Mouse (Mus musculus) stomach, embryonic 14.5 days (tissue): ENCODE data around the gene Ifi27. TPM values are rescaled to one million over a fixed set of nuclear protein-coding genes. Genes with fewer than 3 reads are reported as not detected.

Experiments
- ATAC-seq: fragments of 200-750 bp; cut with Nextera tagmentation; 2 replicates; pipeline ENCODE4 v1.8.0; 2017; ENCODE audit warnings: low read depth, moderate TSS enrichment; ENCODE audit not compliant: insufficient number of reproducible peaks, insufficient read depth, low FRiP score
- H3K27ac ChIP-seq: fragments of 300-500 bp; sonication (generic); 2 replicates; pipeline ENCODE4 v1.5.1; 2014; ENCODE audit warnings: mild to moderate bottlenecking, low read length, moderate library complexity, mixed read lengths
- H3K27me3 ChIP-seq: fragments of 300-500 bp; sonication (generic); 2 replicates; pipeline ENCODE4 v1.6.1; 2014; ENCODE audit warnings: low read length, control low read depth, mixed read lengths; ENCODE audit not compliant: control insufficient read depth, insufficient read depth
- H3K36me3 ChIP-seq: fragments of 300-500 bp; sonication (generic); 2 replicates; pipeline ENCODE4 v1.6.1; 2014; ENCODE audit warnings: mild to moderate bottlenecking, control low read depth, low read length, moderate library complexity, mixed read lengths; ENCODE audit not compliant: control insufficient read depth, insufficient read depth
- H3K4me1 ChIP-seq: fragments of 300-500 bp; sonication (generic); 2 replicates; pipeline ENCODE4 v1.6.1; 2014; ENCODE audit warnings: low read length, control low read depth, mixed read lengths; ENCODE audit not compliant: control insufficient read depth, insufficient read depth
- H3K4me2 ChIP-seq: fragments of 300-500 bp; sonication (generic); replicated peaks from 2 replicates; pipeline ENCODE4 v1.6.1; 2014; ENCODE audit warnings: low read depth, low read length, control low read depth
- H3K4me3 ChIP-seq: fragments of 300-500 bp; sonication (generic); 2 replicates; pipeline ENCODE4 v1.5.1; 2014; ENCODE audit warnings: low read depth, low read length, control low read depth
- H3K9ac ChIP-seq: fragments of 300-500 bp; sonication (generic); replicated peaks from 2 replicates; pipeline ENCODE4 v1.6.1; 2014; ENCODE audit warnings: low read depth, mild to moderate bottlenecking, control low read depth, low read length, moderate library complexity, mixed read lengths
- H3K9me3 ChIP-seq: fragments of 300-500 bp; sonication (generic); 2 replicates; pipeline ENCODE4 v1.6.1; 2016; ENCODE audit warnings: low read depth, low read length, control low read depth; ENCODE audit not compliant: control insufficient read depth
- WGBS: fragments of 180-500 bp; shearing (Covaris S2); extraction: QIAGEN DNeasy Blood & Tissue Kit; methylation state at CpG from one replicate; pipeline ENCODE4 v1.1.7; 2014; 5-methylcytosine and 5-hydroxymethylcytosine counted together
- polyA plus RNA-seq: library from polyadenylated mRNA; unstranded; fragments of >200 nt; fragmentation: Nextera tagmentation; extraction: Ambion mirVana; gene quantifications from 2 replicates; pipeline ENCODE4 v1.2.1, GENCODE M21; 2014

Gene Ifi27
- polyA plus RNA-seq, 1 experiment from 2014 or later: 55.7 TPM

DNA sequence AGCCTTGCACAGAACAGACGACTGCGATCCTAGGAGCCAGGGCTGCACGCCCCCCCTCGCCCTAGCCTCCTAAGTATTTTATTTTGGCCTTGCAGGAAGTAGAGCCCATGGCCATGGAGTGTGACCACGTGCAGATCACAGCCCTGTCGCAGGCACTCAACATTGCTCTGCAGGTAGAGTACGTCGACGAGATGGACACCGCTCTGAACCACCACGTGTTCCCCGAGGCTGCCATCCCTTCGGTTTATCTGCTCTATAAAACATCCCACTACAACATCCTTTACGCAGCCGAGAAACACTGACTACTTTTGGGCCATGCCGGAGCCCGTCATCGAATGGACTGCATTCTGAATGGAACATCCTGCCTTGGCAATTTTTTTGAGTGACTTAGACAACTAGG, 29.9 kb upstream of the Ifi27 start:
- Histone ChIP-seq H3K9ac (no peak overlapping the region), H3K4me2 (no peak overlapping the region), H3K27me3 (no peaks in the 10 kb centered on the region), H3K4me1 (no peaks in the 10 kb centered on the region), H3K27ac (no peak overlapping the region), H3K4me3 (no peak overlapping the region), H3K36me3 (peaks cover 38% of the 10 kb centered on the region), H3K9me3 (no peaks in the 10 kb centered on the region)
- no peak for ATAC-seq
- WGBS: 89% methylated on average over 18 of the region's 18 CpGs

GRCm38 (mm10) chr12:103407720-103408119, 26.3 kb upstream of the Ifi27 start, which contains the start of gene 9330161L09Rik:
9330161L09Rik (minus strand) TSS chr12:103407820.
- Histone ChIP-seq H3K36me3 (peaks cover 64% of the 10 kb centered on the region), H3K27me3 (no peaks in the 10 kb centered on the region)
- 95% methylated on average over 4 of the region's 4 CpGs for WGBS

DNA sequence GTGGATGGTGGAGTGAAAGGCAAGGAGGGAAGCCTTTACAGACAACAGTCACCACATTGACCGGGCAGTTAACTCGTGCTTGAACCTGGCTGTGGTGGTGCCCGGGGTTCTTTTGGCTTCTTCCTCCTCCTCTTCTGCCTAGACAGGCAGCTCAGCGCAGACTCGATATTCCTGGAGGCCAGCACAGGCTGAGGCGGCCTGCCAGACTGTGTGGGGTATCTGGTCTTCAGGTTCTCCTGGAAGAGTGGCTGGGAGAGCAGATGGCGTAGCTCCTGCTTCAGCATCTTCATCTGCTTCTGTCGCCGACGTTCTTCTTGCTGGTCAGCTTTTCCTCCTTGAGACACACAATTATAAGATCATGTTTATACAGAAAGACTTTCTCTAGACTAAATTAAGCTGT, 25.9 kb upstream of the Ifi27 start:
- 87% methylated on average over 10 of the region's 10 CpGs for WGBS
- no peak overlapping the region for H3K4me3 ChIP-seq
- H3K36me3 ChIP-seq: peaks cover 68% of the 10 kb centered on the region
- no peaks in the 10 kb centered on the region for H3K9me3 ChIP-seq
- no peaks in the 10 kb centered on the region for H3K4me1 ChIP-seq
- H3K27ac ChIP-seq: no peak overlapping the region
- H3K27me3 ChIP-seq: no peaks in the 10 kb centered on the region
- no peak overlapping the region for H3K9ac ChIP-seq
- no peak overlapping the region for H3K4me2 ChIP-seq
- ATAC-seq: no peak

More at GRCm38 (mm10) chr12:103407720-103408119, 26.3 kb upstream of the Ifi27 start, which contains the start of gene 9330161L09Rik:
- no peaks in the 10 kb centered on the region for H3K9me3 ChIP-seq
- no peak within 1 kb of the TSS for H3K9ac ChIP-seq
- ATAC-seq: no peak
- no peaks in the 10 kb centered on the region for H3K4me1 ChIP-seq
- no peak within 1 kb of the TSS for H3K4me3 ChIP-seq
- no peak within 1 kb of the TSS for H3K4me2 ChIP-seq
- no peak within 1 kb of the TSS for H3K27ac ChIP-seq

DNA sequence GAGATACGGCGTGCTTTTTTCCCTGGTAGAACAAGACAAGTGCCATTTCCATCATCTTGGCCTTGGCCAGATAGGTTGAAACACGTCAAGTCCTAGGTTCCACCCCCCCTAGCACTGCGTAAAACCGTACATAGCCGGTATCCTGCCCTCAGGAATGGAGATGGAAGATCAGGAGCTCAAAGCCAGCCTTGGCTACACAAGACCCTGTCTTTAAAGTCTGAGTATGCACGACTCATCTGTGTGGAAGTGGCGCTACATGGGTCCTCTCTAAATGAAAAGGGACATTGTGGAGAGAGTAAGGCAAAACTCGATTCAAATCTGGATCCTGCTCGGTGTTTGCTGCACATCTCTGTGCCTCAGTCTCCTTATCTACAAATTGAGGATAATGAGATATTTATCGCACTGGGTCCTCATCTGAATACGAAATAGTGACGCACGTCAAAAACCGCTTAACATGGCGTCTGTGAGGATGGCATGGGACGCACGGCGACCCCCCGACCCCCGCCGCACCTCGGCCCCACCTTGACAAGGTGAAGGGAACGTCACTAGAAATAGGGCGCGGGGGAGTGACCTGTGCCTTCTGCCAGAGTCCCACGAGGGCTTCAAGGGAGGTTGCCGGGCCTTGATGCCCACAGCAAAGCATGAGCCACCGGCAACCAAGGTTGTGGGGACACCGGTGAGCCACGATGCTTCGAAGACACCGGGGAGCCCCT, 8.8 kb upstream of the Ifi27 start:
- peak overlapping the region; percentile 74 for H3K9ac ChIP-seq
- H3K36me3 ChIP-seq: peaks cover 9% of the 10 kb centered on the region
- 7% methylated on average over 33 of the region's 33 CpGs for WGBS
- H3K4me3 ChIP-seq: peak overlapping the region; percentile 95
- ATAC-seq: no peak
- H3K4me2 ChIP-seq: peak overlapping the region; percentile 91
- no peak overlapping the region for H3K27ac ChIP-seq
- no peaks in the 10 kb centered on the region for H3K27me3 ChIP-seq
- no peaks in the 10 kb centered on the region for H3K9me3 ChIP-seq
- H3K4me1 ChIP-seq: peaks cover 19% of the 10 kb centered on the region

DNA sequence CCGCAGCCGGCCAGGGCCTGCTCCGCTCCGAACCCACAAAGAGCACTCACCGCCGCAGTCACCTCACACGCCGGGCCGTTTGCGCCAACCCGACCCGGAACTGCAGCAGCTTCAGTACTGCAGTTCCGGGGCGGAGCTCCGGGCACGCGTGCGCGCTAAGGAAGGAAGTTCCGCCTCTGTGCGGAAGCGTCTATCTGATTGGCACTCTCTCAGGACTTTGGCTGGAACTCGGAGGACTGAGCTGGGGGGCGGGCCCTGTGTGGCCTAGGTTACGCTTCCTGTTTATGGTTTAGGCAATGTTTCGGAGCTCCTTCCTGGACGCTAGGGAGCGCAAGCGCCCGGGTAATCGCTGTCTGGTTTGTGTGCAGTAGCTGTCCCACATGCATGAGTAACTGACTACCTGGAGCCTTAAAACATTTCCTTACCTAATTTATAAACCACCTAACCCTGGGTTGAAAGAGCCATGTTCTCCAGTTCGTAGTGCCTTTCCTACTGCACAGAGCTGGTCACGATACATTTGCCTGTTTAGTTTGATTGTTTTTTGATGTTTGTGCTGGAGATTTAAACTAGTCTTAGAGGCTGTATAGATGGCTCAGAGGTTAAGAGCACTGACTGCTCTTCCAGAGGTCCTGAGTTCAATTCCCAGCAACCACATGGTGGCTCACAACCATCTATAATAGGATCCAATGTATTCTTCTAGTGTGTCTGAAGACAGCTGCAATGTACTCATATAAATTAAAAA, 8.1 kb upstream of the Ifi27 start, which contains the start of gene Ddx24:
Ddx24 (minus strand) TSS at position 102 of the 742 bp plus-strand sequence.
- no peaks in the 10 kb centered on the region for H3K27me3 ChIP-seq
- peak; percentile 100 for ATAC-seq
- H3K9ac ChIP-seq: peak within 1 kb of the TSS; percentile 74
- peak within 1 kb of the TSS; percentile 91 for H3K4me2 ChIP-seq
- H3K4me1 ChIP-seq: peaks cover 19% of the 10 kb centered on the region
- H3K36me3 ChIP-seq: peaks cover 9% of the 10 kb centered on the region
- peak within 1 kb of the TSS; percentile 95 for H3K4me3 ChIP-seq
- H3K27ac ChIP-seq: no peak within 1 kb of the TSS
- under 1% methylated on average over 33 of the region's 33 CpGs for WGBS
- H3K9me3 ChIP-seq: no peaks in the 10 kb centered on the region

- no peak overlapping the region for H3K27ac ChIP-seq
- H3K9me3 ChIP-seq: no peaks in the 10 kb centered on the region
- H3K9ac ChIP-seq: no peak overlapping the region
- WGBS: 91% methylated on average over 7 of the region's 7 CpGs
- H3K27me3 ChIP-seq: no peaks in the 10 kb centered on the region
- H3K36me3 ChIP-seq: peaks cover 9% of the 10 kb centered on the region
- H3K4me1 ChIP-seq: peaks cover 18% of the 10 kb centered on the region
- H3K4me2 ChIP-seq: no peak overlapping the region
- no peak for ATAC-seq
- H3K4me3 ChIP-seq: no peak overlapping the region
These were observed 7.3 kb upstream of the Ifi27 start for GRCm38 (mm10) chr12:103426710-103427109.

DNA sequence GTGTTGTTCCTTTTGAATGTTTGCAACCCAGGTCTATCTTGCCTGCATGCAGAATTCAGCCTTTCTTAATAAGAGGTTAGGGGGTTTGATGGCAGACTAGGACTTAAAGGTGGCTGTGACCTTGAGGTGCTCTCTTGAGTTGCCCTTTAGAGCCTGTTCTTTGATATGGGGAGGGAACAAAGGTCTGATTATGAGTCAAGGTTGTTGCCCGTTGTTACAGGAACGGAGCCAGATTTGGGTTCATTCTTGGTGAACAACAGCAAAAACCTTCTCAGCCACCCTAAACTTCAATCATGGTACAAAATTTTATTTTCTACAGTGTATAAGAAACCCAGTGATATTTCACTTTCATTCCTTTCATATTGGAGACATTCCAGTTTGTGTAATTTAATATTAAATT, 581 bp upstream of the Ifi27 start:
- H3K4me3 ChIP-seq: no peak overlapping the region
- H3K36me3 ChIP-seq: no peaks in the 10 kb centered on the region
- peak overlapping the region; percentile 67; the same call in 1 of the 2 replicates for H3K27ac ChIP-seq
- 84% methylated on average over 2 of the region's 2 CpGs for WGBS
- H3K9me3 ChIP-seq: no peaks in the 10 kb centered on the region
- 0 out of 2 replicates have a peak, but pooled peaks cover 3% of the 10 kb centered on the region for H3K4me1 ChIP-seq
- no peaks in the 10 kb centered on the region for H3K27me3 ChIP-seq
- no peak overlapping the region for H3K4me2 ChIP-seq
- no peak for ATAC-seq
- H3K9ac ChIP-seq: no peak overlapping the region

DNA sequence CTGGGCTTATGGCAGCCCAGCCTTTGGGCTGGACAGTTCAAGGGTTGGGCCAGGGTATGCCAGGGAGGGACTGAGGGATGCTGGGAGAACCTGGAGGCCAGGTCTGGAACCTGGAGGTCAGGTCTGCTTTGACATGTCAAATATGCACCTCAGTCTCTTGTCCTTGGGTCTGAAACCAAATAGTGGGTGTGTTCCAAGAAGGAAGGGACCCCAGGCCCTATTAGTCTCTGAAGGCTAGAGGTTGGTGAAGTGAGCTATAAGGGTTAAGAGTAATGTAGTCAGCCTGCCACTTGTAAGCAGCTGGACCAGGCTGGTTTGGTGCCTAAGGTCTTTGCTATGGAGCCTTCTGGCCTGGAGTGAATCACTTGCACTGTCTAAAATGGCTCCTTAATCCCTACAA, 850 bp downstream of the Ifi27 start:
- Histone ChIP-seq H3K36me3 (no peaks in the 10 kb centered on the region), H3K9ac (no peak overlapping the region), H3K4me2 (peak overlapping the region; percentile 36), H3K4me3 (no peak overlapping the region), H3K27me3 (no peaks in the 10 kb centered on the region), H3K9me3 (no peaks in the 10 kb centered on the region), H3K4me1 (0 out of 2 replicates have a peak, but pooled peaks cover 3% of the 10 kb centered on the region), H3K27ac (peak overlapping the region; percentile 85; the same call in 1 of the 2 replicates)
- no peak for ATAC-seq
